Mouse (Mus musculus): ENCODE data around the gene Phxr2. TPM values are rescaled to one million over a fixed set of nuclear protein-coding genes. Genes with fewer than 3 reads are reported as not detected.

The Phxr2 gene
- not detected in 2 replicates for total RNA-seq (2014; rRNA removed)
- polyA plus RNA-seq (2015; fragmentation: Nextera tagmentation; extraction: Ambion mirVana), result not detected in 2 replicates

GRCm38 (mm10) chr10:99126225-99126624 lies at the start of gene Phxr2:
Phxr2 (minus strand) TSS chr10:99126325.
- no peak for TF ChIP-seq CTCF (IDR thresholded peaks at IDR 0.05)
- Histone ChIP-seq H3K9me3 (ENCODE audit: low read length) (no peaks in the 10 kb centered on the region), H3K27me3 (ENCODE audit: insufficient read depth, low read length) (no peaks in the 10 kb centered on the region), H3K4me3 (ENCODE audit: low read depth, low read length) (no peak within 1 kb of the TSS), H3K9ac (replicated peaks; ENCODE audit: low read length, poor library complexity, severe bottlenecking) (no peak within 1 kb of the TSS), H3K4me2 (ENCODE audit: low read depth, low read length, poor library complexity, severe bottlenecking) (no peak within 1 kb of the TSS), H3K4me1 (ENCODE audit: insufficient read depth, low read length) (no peaks in the 10 kb centered on the region), H3K36me3 (ENCODE audit: insufficient read depth, low read length) (peaks cover 9% of the 10 kb centered on the region), H3K27ac (ENCODE audit: low read depth, low read length) (no peak within 1 kb of the TSS)
- no peak for DNase-seq (ENCODE audit: low spot score)
- ATAC-seq (ENCODE audit: low FRiP score), result no peak
- whole genome bisulfite sequencing, result 87% methylated on average over 4 of the region's 4 CpGs

DNA sequence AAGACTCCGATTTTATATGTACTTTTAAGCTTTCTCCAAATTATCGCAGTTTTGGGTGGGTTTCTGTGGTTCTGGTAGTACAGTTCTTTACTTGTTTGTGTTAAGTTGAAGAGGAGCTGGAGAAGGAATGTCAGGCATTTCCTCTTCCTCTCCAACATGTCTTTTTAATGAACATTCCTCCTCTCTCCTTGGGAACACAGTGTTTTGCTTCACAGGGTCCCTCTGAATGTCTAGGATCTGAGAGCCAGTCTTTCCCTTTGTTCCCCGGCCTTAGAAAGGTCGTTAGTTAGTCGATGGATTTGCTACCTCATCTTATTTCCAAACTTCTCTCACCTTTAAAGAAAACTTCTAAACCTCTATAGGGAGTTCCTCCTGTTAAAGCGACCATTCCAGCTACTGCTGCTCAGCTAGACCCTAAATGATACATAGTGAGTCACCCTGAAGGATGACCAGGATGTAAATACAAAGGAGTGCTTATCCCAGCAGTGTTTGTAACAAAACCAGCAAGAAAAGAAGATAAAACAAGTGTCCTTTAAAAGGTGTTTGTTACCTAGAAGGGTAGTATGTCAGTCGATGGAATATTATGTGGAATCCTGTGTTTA lies 46.9 kb upstream of the Phxr2 start:
- WGBS, result 49% methylated on average over 7 of the region's 7 CpGs
- no peaks in the 10 kb centered on the region for H3K4me1 ChIP-seq (ENCODE audit: insufficient read depth, low read length)
- no peak overlapping the region for H3K4me3 ChIP-seq (ENCODE audit: low read depth, low read length)
- no peaks in the 10 kb centered on the region for H3K36me3 ChIP-seq (ENCODE audit: insufficient read depth, low read length)
- H3K9ac ChIP-seq (replicated peaks; ENCODE audit: low read length, poor library complexity, severe bottlenecking), result no peak overlapping the region
- H3K27me3 ChIP-seq (ENCODE audit: insufficient read depth, low read length), result no peaks in the 10 kb centered on the region
- DNase-seq (ENCODE audit: low spot score), result no peak
- no peak overlapping the region for H3K27ac ChIP-seq (ENCODE audit: low read depth, low read length)
- TF ChIP-seq CTCF (IDR thresholded peaks at IDR 0.05), result no peak
- H3K4me2 ChIP-seq (ENCODE audit: low read depth, low read length, poor library complexity, severe bottlenecking), result no peak overlapping the region
- ATAC-seq (ENCODE audit: low FRiP score), result no peak
- no peaks in the 10 kb centered on the region for H3K9me3 ChIP-seq (ENCODE audit: low read length)

DNA sequence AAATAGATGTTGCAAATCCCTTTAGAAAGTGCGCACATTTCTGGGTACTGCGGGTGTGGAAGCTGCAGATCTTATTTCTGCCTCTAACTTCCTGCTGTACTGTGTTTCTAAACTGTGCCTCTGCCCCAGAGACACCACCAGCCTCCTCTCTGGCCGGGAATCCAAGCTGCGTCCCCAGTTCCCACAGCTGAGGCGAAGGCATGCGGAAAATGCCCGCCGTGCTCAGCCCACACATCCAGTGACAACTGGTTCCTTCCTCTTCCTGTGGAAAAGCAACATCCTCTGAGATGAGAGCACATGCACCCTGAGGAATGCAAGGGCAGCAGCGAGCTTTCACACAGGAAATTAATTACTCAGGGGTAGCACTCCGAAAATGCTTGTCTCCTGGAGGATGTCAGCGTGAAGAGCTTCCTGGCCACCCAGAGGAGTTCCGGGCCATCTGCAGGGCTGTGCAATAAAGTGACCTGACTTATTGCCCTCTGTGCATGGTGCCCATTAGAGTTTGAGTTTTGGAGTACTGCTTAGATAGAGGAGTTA lies 45.9 kb upstream of the Phxr2 start:
- no peak overlapping the region for H3K4me3 ChIP-seq (ENCODE audit: low read depth, low read length)
- H3K9ac ChIP-seq (replicated peaks; ENCODE audit: low read length, poor library complexity, severe bottlenecking), result 0 out of 2 replicates have a peak overlapping the region, but pooled peaks have one; percentile 9
- DNase-seq (ENCODE audit: low spot score) (peak; percentile 44), ATAC-seq (ENCODE audit: low FRiP score) (peak; percentile 52)
- H3K4me1 ChIP-seq (ENCODE audit: insufficient read depth, low read length), result no peaks in the 10 kb centered on the region
- 30% methylated on average over 12 of the region's 12 CpGs for WGBS
- H3K9me3 ChIP-seq (ENCODE audit: low read length), result no peaks in the 10 kb centered on the region
- H3K27ac ChIP-seq (ENCODE audit: low read depth, low read length), result peak overlapping the region; percentile 26; the same call in 1 of the 2 replicates
- no peak overlapping the region for H3K4me2 ChIP-seq (ENCODE audit: low read depth, low read length, poor library complexity, severe bottlenecking)
- TF ChIP-seq CTCF (IDR thresholded peaks at IDR 0.05), result no peak
- no peaks in the 10 kb centered on the region for H3K36me3 ChIP-seq (ENCODE audit: insufficient read depth, low read length)
- no peaks in the 10 kb centered on the region for H3K27me3 ChIP-seq (ENCODE audit: insufficient read depth, low read length)

DNA sequence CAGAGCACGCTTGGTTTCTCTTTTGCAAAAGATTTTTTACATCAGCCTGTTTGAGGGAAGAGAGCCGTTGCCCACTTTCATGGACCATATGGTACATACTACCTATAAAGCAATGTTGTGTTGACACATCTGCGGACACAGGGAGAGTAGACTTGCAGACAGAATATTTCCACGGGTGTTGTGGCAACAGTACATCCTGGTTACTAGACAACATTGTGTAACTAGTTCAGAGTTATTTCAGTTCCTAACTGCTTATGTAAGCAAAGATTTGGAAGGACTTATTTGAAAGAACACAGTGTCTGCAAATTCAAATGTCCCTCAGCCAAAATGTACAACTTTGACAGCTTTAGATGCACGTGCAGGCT lies 43.6 kb upstream of the Phxr2 start:
- no peak for DNase-seq (ENCODE audit: low spot score)
- ATAC-seq (ENCODE audit: low FRiP score), result no peak
- TF ChIP-seq CTCF (IDR thresholded peaks at IDR 0.05), result no peak
- Histone ChIP-seq H3K36me3 (ENCODE audit: insufficient read depth, low read length) (no peaks in the 10 kb centered on the region), H3K27me3 (ENCODE audit: insufficient read depth, low read length) (no peaks in the 10 kb centered on the region), H3K9me3 (ENCODE audit: low read length) (no peaks in the 10 kb centered on the region), H3K9ac (replicated peaks; ENCODE audit: low read length, poor library complexity, severe bottlenecking) (no peak overlapping the region), H3K27ac (ENCODE audit: low read depth, low read length) (no peak overlapping the region), H3K4me1 (ENCODE audit: insufficient read depth, low read length) (no peaks in the 10 kb centered on the region), H3K4me2 (ENCODE audit: low read depth, low read length, poor library complexity, severe bottlenecking) (no peak overlapping the region), H3K4me3 (ENCODE audit: low read depth, low read length) (no peak overlapping the region)
- WGBS, result 83% methylated on average over 5 of the region's 5 CpGs

DNA sequence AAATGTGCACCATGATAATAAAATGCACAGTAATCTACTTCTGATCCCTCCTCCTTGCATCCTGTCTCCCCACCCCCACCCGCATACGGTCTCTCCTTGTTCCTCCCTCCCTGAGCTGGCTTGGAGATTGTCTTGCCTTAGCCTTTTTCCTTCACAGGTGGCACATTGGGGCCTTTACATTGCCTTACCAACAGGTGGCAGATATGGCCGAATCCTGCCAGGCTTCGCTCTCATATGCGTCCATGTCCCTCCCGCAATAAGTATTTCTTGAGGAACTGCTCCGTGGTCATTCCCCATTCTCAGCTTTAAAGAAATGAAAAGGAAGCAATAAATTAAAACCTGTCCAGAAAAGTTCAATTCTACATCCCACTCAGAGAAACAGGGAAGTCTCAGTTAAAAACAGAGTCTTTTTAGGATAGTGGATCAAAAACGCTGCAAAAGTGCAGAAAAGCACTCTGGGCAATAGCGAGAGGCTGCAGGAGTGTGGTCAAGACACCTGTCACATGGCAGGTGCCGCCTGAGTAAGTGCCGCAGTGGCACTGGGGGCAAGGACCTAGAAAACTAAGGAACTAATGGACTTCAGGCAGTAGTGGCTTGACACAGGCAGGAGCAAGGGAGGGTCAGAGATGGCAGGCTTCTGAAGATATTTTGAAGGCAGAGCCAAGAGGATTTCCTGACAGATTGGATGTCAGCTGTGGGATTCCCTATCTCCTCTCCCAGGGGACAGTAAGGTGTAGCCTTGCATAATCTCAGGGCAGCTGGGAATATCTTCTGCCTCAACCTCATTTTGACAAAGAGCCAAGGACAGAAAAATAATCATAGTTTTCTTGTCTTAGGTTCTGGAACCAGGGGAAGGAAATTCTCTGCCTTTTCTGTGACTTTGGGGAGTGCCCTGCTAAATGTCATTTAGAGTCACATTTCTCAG lies 43.0 kb upstream of the Phxr2 start:
- Histone ChIP-seq H3K9ac (replicated peaks; ENCODE audit: low read length, poor library complexity, severe bottlenecking) (no peak overlapping the region), H3K27ac (ENCODE audit: low read depth, low read length) (no peak overlapping the region), H3K36me3 (ENCODE audit: insufficient read depth, low read length) (no peaks in the 10 kb centered on the region), H3K9me3 (ENCODE audit: low read length) (no peaks in the 10 kb centered on the region), H3K27me3 (ENCODE audit: insufficient read depth, low read length) (no peaks in the 10 kb centered on the region), H3K4me3 (ENCODE audit: low read depth, low read length) (no peak overlapping the region), H3K4me2 (ENCODE audit: low read depth, low read length, poor library complexity, severe bottlenecking) (no peak overlapping the region), H3K4me1 (ENCODE audit: insufficient read depth, low read length) (no peaks in the 10 kb centered on the region)
- peak; percentile 56 for DNase-seq (ENCODE audit: low spot score)
- TF ChIP-seq CTCF (IDR thresholded peaks at IDR 0.05), result peak; percentile 60
- 88% methylated on average over 11 of the region's 11 CpGs for WGBS
- no peak for ATAC-seq (ENCODE audit: low FRiP score)

- Histone ChIP-seq H3K27ac (ENCODE audit: low read depth, low read length) (no peak overlapping the region), H3K4me3 (ENCODE audit: low read depth, low read length) (no peak overlapping the region), H3K4me2 (ENCODE audit: low read depth, low read length, poor library complexity, severe bottlenecking) (no peak overlapping the region), H3K27me3 (ENCODE audit: insufficient read depth, low read length) (no peaks in the 10 kb centered on the region), H3K36me3 (ENCODE audit: insufficient read depth, low read length) (no peaks in the 10 kb centered on the region), H3K9ac (replicated peaks; ENCODE audit: low read length, poor library complexity, severe bottlenecking) (no peak overlapping the region), H3K4me1 (ENCODE audit: insufficient read depth, low read length) (no peaks in the 10 kb centered on the region), H3K9me3 (ENCODE audit: low read length) (no peaks in the 10 kb centered on the region)
- WGBS, result 74% methylated on average over 6 of the region's 6 CpGs
- peak; percentile 23; the same call in 1 of the 2 replicates for TF ChIP-seq CTCF (IDR thresholded peaks at IDR 0.05)
- no peak for ATAC-seq (ENCODE audit: low FRiP score)
- DNase-seq (ENCODE audit: low spot score), result no peak
These were observed 42.3 kb upstream of the Phxr2 start for GRCm38 (mm10) chr10:99168404-99168803.

Measured in midbrain, postnatal 0 days (tissue).